Mouse (Mus musculus) brain, adult 2 months (tissue): ENCODE results near the gene Rxra.

Source experiments
- DNase-seq: peaks from one replicate; pipeline ENCODE4 v3.0.0; 2011; ENCODE audit warnings: low read depth, low spot score

The Rxra gene

GRCm38 (mm10) chr2:27702283-27702682 is 26.0 kb downstream of the Rxra start:
- no peak for DNase-seq

- no peak for DNase-seq
These were observed 26.8 kb downstream of the Rxra start for GRCm38 (mm10) chr2:27702904-27703666.

DNA sequence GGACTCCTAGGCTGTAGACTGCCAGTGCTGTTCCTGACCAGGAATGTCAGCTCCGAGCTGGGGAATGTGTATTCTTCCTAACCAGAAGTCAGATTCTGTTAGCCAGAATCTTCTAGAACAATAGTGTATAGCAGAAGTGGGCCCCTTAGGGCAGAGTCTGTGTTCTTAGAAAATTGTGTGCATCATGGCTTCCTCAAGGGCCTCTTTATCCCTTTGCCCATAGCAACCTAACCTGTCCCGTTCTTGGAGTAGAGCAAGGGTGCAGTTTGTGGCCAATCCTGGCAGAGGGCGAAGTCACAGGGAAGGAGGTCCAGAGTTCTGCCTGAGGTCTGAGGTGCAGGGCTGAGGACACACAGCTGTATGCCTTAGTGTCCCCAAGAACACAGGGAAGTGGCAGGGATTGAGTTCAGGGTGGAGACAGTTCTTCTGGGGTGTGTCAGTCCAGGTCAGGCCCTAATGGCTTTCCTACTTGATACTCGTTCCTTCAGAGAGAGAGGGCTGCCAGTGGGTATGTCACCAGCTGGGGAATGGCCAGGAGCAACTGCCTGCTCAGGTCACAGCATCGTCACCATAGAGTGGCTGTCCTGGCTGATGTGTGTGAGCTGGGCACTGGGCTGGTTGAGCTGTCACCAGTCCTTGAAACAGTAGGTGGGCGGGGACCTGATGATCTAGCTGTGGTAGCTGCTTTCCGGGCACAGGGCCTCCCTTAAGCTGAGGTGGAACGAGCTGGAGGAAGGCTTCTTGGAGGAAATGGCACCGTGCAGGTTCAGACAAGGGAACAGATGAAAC is 27.8 kb downstream of the Rxra start:
- no peak for DNase-seq

GRCm38 (mm10) chr2:27704641-27705040 is 28.4 kb downstream of the Rxra start:
- DNase-seq: no peak

DNA sequence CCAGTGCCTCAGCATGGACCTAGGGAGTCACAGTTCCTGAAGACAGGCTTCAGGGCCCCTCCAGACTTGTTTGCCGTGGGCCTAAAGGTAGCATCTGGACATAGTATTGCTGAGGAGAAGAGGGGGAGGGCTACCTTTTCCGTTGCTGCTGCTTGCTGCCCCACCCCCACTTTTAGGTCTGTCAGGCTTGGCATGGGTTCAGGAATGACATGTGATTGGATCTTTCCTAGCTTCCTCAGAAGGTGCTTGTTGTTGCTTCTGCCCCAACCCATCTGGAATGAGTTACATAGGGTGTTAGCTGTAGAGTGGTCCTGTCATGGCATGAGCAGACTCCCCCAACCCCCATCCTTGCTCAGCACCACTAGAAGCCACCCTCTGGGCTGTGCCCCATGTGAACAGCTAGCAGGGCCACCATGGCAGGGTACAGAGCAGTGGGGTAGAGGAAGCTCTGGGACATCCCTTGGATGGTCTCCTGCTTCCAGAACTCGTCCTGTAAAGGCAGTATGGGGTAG is 34.7 kb downstream of the Rxra start:
- DNase-seq: no peak

GRCm38 (mm10) chr2:27712626-27713025 is 36.4 kb downstream of the Rxra start:
- no peak for DNase-seq

DNA sequence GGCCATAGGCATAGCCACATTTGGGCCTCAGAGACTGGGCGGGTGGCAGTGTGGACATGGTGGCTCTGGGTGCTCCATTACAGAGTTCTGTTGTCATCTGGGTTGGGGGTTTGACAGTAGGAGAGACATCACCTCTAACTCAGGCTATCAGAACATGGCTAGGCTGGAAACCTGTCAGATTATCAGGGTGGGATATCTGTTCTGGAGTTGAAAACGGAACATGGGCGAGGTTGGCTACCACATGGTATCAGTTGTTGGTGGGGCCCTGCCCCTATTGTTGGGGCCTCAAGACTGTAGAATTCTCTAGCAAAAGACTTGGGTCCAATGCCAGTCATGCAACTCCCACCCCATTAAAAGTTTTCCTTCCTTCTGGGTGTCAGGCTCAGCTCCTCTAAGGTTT is 37.1 kb downstream of the Rxra start:
- DNase-seq: no peak

- no peak for DNase-seq
These were observed 37.9 kb downstream of the Rxra start for GRCm38 (mm10) chr2:27714131-27714530.

DNA sequence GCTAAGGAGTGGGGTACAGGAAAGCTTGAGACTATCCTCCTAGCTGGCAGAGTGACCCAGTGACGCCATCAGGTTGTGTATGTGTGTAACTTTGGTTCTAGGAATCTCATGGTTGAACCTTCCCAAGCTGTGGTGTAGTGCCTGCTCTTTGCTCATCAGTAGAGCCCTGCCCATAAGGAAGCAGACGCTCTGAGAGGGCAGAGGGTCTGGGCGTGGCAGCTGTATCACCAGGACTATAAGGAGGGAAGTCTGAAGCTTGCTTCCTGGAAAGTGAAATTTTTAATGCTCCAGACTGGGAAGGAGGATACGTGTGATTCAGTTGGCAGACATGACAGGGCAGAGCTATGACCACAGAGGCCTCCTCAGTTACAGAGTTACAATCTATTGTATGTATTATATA is 39.0 kb downstream of the Rxra start:
- no peak for DNase-seq

DNA sequence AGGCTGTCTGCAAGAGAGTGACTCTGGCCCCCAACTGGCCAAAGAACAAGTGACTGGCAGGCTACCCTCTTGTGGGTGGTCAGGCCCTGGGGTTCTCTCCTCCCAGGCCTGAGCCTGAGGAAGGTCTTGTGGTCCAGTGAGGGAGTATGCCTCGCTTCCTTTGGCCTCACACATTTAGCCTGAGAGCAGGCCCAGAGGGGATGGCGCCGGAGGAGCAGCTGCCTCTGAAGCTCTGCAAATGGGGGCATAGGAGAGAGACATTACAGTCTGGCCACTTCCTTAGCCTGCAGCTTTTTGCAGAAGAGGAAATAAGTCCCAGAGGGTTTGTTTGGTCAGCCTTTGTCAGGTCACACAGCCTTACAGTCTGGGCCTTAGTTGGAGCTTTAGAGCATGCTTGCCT is 40.1 kb downstream of the Rxra start:
- peak; percentile 21 for DNase-seq

DNA sequence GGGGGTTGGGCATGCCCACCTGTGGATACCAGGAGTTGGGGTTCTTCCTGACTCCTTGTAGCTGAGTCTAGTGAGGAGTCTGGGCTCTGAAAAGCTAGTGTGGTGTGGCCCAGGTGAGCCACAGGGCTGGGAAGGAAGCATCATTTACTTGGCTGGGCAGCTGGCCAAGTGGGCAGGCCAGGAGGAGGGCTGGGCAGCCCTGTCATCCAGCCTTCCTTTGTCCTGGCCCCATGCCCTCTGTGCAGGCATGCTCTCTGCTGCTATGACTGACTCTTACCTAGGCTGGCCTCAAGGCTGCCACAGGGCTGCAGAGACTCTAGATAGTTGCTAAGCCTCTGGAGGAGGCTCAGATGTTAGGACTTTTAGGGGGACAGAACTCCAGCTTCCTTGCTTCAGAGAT is 42.0 kb downstream of the Rxra start:
- peak; percentile 45 for DNase-seq

- no peak for DNase-seq
These were observed 43.4 kb downstream of the Rxra start for GRCm38 (mm10) chr2:27719601-27720000.

DNA sequence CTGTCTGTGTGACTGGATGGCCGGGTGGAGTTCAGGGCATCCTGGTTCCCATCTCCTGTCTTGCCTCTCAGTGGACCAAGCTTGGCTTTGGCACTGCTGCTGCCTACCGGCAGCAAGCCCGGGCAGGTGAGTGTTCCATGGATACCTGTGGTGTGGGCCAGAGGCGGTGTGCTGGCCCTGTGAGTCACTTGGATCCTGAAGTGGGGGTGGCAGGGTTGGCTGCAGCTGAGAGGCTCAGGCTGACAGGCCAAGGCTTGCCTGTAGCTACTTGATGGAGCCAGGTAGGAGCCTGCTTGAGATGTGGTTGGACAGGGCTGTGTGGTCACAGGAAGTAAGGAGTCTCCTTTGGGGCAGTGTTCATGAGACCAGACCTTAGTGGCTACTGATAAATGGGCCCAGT is 45.4 kb downstream of the Rxra start:
- no peak for DNase-seq

DNA sequence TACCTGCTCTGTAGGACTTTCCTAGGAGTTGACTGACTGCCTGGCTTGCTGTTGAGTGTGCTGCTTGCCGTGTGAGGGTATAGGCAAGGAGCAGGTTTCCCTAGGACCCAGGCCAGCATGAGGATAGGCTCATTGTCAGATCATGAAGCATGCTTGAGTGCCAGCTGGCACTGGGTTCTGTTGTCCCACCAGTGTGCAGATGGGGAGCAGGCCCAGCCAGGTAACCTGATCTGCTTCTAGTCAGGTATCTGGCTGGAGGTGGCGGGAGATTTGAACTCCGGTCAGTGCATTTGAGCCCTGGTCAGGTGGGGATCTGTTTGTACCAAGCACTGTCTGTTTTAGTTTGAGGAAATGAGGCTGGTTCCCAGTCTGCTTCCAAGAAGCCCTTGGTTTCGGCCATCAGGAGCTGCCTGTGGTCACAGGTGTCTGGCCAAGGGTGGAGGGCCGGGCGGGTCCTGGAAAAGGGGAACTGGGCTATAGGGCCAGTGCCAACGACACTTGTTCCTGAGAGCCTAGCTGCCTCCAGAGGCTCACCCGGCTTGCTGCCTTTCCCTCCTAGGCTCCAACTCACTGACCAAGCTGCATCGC is 48.6 kb downstream of the Rxra start:
- peak; percentile 11 for DNase-seq

- no peak for DNase-seq
These were observed 52.0 kb downstream of the Rxra start for GRCm38 (mm10) chr2:27727994-27728854.

GRCm38 (mm10) chr2:27729009-27729408 is 52.8 kb downstream of the Rxra start:
- no peak for DNase-seq

GRCm38 (mm10) chr2:27730002-27730905 is 54.0 kb downstream of the Rxra start:
- DNase-seq: peak; percentile 62

- no peak for DNase-seq
These were observed 56.8 kb downstream of the Rxra start for GRCm38 (mm10) chr2:27733021-27733420.

- DNase-seq: no peak
These were observed 58.1 kb downstream of the Rxra start for GRCm38 (mm10) chr2:27734328-27734727.

- no peak for DNase-seq
These were observed 58.6 kb downstream of the Rxra start for GRCm38 (mm10) chr2:27734800-27735199.
